Mouse (Mus musculus) forebrain, embryonic 16.5 days (tissue): ENCODE results near the gene Mmadhc. TPM values are rescaled to one million over a fixed set of nuclear protein-coding genes. Genes with fewer than 3 reads are reported as not detected.
A peak's percentile ranks its signal among the peaks of the same experiment; 100 is the strongest.

Experiments
- ATAC-seq: fragments of 200-750 bp; cut with Nextera tagmentation; 2 replicates; pipeline ENCODE4 v1.8.0; 2017; ENCODE audit warnings: mild to moderate bottlenecking, moderate library complexity
- H3K27ac ChIP-seq: fragments of 300-500 bp; sonication (generic); 2 replicates; pipeline ENCODE4 v1.5.1; 2014; ENCODE audit warnings: low read length, control low read depth
- H3K27me3 ChIP-seq: fragments of 300-500 bp; sonication (generic); replicated peaks from 2 replicates; pipeline ENCODE4 v1.6.1; 2014; ENCODE audit warnings: low read length; ENCODE audit not compliant: control insufficient read depth, insufficient read depth
- H3K36me3 ChIP-seq: fragments of 300-500 bp; sonication (generic); 2 replicates; pipeline ENCODE4 v1.6.1; 2014; ENCODE audit not compliant: control insufficient read depth, insufficient read depth
- H3K4me1 ChIP-seq: fragments of 300-500 bp; sonication (generic); replicated peaks from 2 replicates; pipeline ENCODE4 v1.6.1; 2014; ENCODE audit warnings: low read length; ENCODE audit not compliant: control insufficient read depth, insufficient read depth
- H3K4me2 ChIP-seq: fragments of 300-500 bp; sonication (generic); 2 replicates; pipeline ENCODE4 v1.6.1; 2014; ENCODE audit warnings: mild to moderate bottlenecking, low read length, control low read depth
- H3K4me3 ChIP-seq: fragments of 300-500 bp; sonication (generic); replicated peaks from 2 replicates; pipeline ENCODE4 v1.5.1; 2014; ENCODE audit warnings: mild to moderate bottlenecking, low read length, control low read depth
- H3K9ac ChIP-seq: fragments of 300-500 bp; sonication (generic); replicated peaks from 2 replicates; pipeline ENCODE4 v1.6.1; 2014; ENCODE audit warnings: low read depth, low read length, control low read depth
- H3K9me3 ChIP-seq: fragments of 300-500 bp; sonication (generic); 2 replicates; pipeline ENCODE4 v1.6.1; 2016; ENCODE audit warnings: low read length; ENCODE audit not compliant: control insufficient read depth
- WGBS: fragments of 180-500 bp; shearing (Covaris S2); extraction: QIAGEN DNeasy Blood & Tissue Kit; methylation state at CpG from one replicate; pipeline ENCODE4 v1.1.7; 2014; 5-methylcytosine and 5-hydroxymethylcytosine counted together
- polyA plus RNA-seq: library from polyadenylated mRNA; unstranded; fragments of >200 nt; fragmentation: Nextera tagmentation; extraction: Ambion mirVana; gene quantifications from 2 replicates; pipeline ENCODE4 v1.2.1, GENCODE M21; 2015

Mmadhc gene
- polyA plus RNA-seq, 1 experiment from 2014 or later = 150 TPM

GRCm38 (mm10) chr2:50296987-50297350 is 368 bp upstream of the Mmadhc start:
- Histone ChIP-seq H3K27ac (no peak overlapping the region), H3K9me3 (no peaks in the 10 kb centered on the region), H3K36me3 (no peaks in the 10 kb centered on the region), H3K4me1 (peaks cover 16% of the 10 kb centered on the region), H3K4me3 (peak overlapping the region; percentile 87), H3K4me2 (peak overlapping the region; percentile 73), H3K9ac (no peak overlapping the region), H3K27me3 (no peaks in the 10 kb centered on the region)
- ATAC-seq = no peak
- 3% methylated on average over 9 of the region's 9 CpGs for WGBS

- H3K4me3 ChIP-seq = peak overlapping the region; percentile 87
- peak overlapping the region; percentile 39 for H3K9ac ChIP-seq
- H3K4me2 ChIP-seq = peak overlapping the region; percentile 73
- H3K9me3 ChIP-seq = no peaks in the 10 kb centered on the region
- 44% methylated on average over 5 of the region's 5 CpGs for WGBS
- H3K4me1 ChIP-seq = peaks cover 16% of the 10 kb centered on the region
- H3K36me3 ChIP-seq = peaks cover 6% of the 10 kb centered on the region
- no peak overlapping the region for H3K27ac ChIP-seq
- no peaks in the 10 kb centered on the region for H3K27me3 ChIP-seq
- no peak for ATAC-seq
Observed at GRCm38 (mm10) chr2:50295562-50295961, 1.0 kb downstream of the Mmadhc start.

- peaks cover 6% of the 10 kb centered on the region for H3K36me3 ChIP-seq
- no peak overlapping the region for H3K4me3 ChIP-seq
- peaks cover 16% of the 10 kb centered on the region for H3K4me1 ChIP-seq
- H3K4me2 ChIP-seq = no peak overlapping the region
- H3K27me3 ChIP-seq = no peaks in the 10 kb centered on the region
- H3K9ac ChIP-seq = no peak overlapping the region
- no peak overlapping the region for H3K27ac ChIP-seq
- WGBS = 83% methylated on average over 2 of the region's 2 CpGs
- no peak for ATAC-seq
- H3K9me3 ChIP-seq = no peaks in the 10 kb centered on the region
Observed at GRCm38 (mm10) chr2:50294084-50294483, 2.5 kb downstream of the Mmadhc start.

- no peaks in the 10 kb centered on the region for H3K27me3 ChIP-seq
- no peak overlapping the region for H3K4me3 ChIP-seq
- ATAC-seq = no peak
- WGBS = 79% methylated on average over 3 of the region's 3 CpGs
- H3K4me1 ChIP-seq = peaks cover 16% of the 10 kb centered on the region
- no peaks in the 10 kb centered on the region for H3K9me3 ChIP-seq
- no peak overlapping the region for H3K4me2 ChIP-seq
- no peak overlapping the region for H3K9ac ChIP-seq
- no peak overlapping the region for H3K27ac ChIP-seq
- peaks cover 6% of the 10 kb centered on the region for H3K36me3 ChIP-seq
Observed at GRCm38 (mm10) chr2:50293572-50293971, 3.0 kb downstream of the Mmadhc start.

GRCm38 (mm10) chr2:50291901-50292300 is 4.7 kb downstream of the Mmadhc start:
- Histone ChIP-seq H3K9me3 (no peaks in the 10 kb centered on the region), H3K9ac (no peak overlapping the region), H3K27me3 (no peaks in the 10 kb centered on the region), H3K27ac (no peak overlapping the region), H3K4me2 (no peak overlapping the region), H3K4me3 (no peak overlapping the region), H3K4me1 (peaks cover 16% of the 10 kb centered on the region), H3K36me3 (peaks cover 6% of the 10 kb centered on the region)
- ATAC-seq = no peak
- 68% methylated on average over 2 of the region's 2 CpGs for WGBS

GRCm38 (mm10) chr2:50290754-50291153 is 5.8 kb downstream of the Mmadhc start:
- Histone ChIP-seq H3K4me1 (peaks cover 16% of the 10 kb centered on the region), H3K4me2 (no peak overlapping the region), H3K9ac (no peak overlapping the region), H3K36me3 (peaks cover 10% of the 10 kb centered on the region), H3K27me3 (no peaks in the 10 kb centered on the region), H3K9me3 (no peaks in the 10 kb centered on the region), H3K4me3 (no peak overlapping the region), H3K27ac (no peak overlapping the region)
- 98% methylated on average over 2 of the region's 2 CpGs for WGBS
- no peak for ATAC-seq

- no peak overlapping the region for H3K4me2 ChIP-seq
- H3K27me3 ChIP-seq = no peaks in the 10 kb centered on the region
- peaks cover 13% of the 10 kb centered on the region for H3K36me3 ChIP-seq
- no peak overlapping the region for H3K27ac ChIP-seq
- no peaks in the 10 kb centered on the region for H3K4me1 ChIP-seq
- WGBS = 56% methylated on average over 3 of the region's 3 CpGs
- ATAC-seq = no peak
- H3K4me3 ChIP-seq = no peak overlapping the region
- no peak overlapping the region for H3K9ac ChIP-seq
- no peaks in the 10 kb centered on the region for H3K9me3 ChIP-seq
Observed at GRCm38 (mm10) chr2:50284781-50285180, 11.8 kb downstream of the Mmadhc start.

- H3K27ac ChIP-seq = no peak overlapping the region
- no peaks in the 10 kb centered on the region for H3K27me3 ChIP-seq
- 70% methylated on average over 5 of the region's 5 CpGs for WGBS
- no peaks in the 10 kb centered on the region for H3K9me3 ChIP-seq
- no peak overlapping the region for H3K4me2 ChIP-seq
- H3K4me1 ChIP-seq = no peaks in the 10 kb centered on the region
- H3K36me3 ChIP-seq = peaks cover 14% of the 10 kb centered on the region
- ATAC-seq = no peak
- H3K4me3 ChIP-seq = no peak overlapping the region
- H3K9ac ChIP-seq = no peak overlapping the region
Observed at GRCm38 (mm10) chr2:50284040-50284439, 12.6 kb downstream of the Mmadhc start.

- no peak overlapping the region for H3K9ac ChIP-seq
- H3K9me3 ChIP-seq = no peaks in the 10 kb centered on the region
- no peak overlapping the region for H3K4me2 ChIP-seq
- no peaks in the 10 kb centered on the region for H3K27me3 ChIP-seq
- WGBS = 68% methylated on average over 10 of the region's 10 CpGs
- no peaks in the 10 kb centered on the region for H3K4me1 ChIP-seq
- no peak overlapping the region for H3K27ac ChIP-seq
- H3K4me3 ChIP-seq = no peak overlapping the region
- peaks cover 15% of the 10 kb centered on the region for H3K36me3 ChIP-seq
- no peak for ATAC-seq
Observed at GRCm38 (mm10) chr2:50276715-50277114, 19.9 kb downstream of the Mmadhc start.

GRCm38 (mm10) chr2:50273415-50273814 is 23.2 kb downstream of the Mmadhc start:
- 81% methylated on average over 6 of the region's 6 CpGs for WGBS
- Histone ChIP-seq H3K27me3 (no peaks in the 10 kb centered on the region), H3K4me1 (no peaks in the 10 kb centered on the region)

More at GRCm38 (mm10) chr2:50273415-50273814, 23.2 kb downstream of the Mmadhc start:
- Histone ChIP-seq H3K36me3 (peaks cover 4% of the 10 kb centered on the region), H3K4me2 (no peak overlapping the region), H3K4me3 (no peak overlapping the region), H3K9ac (no peak overlapping the region), H3K27ac (no peak overlapping the region), H3K9me3 (no peaks in the 10 kb centered on the region)
- no peak for ATAC-seq
